Mouse (Mus musculus): ENCODE data around the gene Cltrn. TPM values are rescaled to one million over a fixed set of nuclear protein-coding genes. Genes with fewer than 3 reads are reported as not detected.

The Cltrn gene
- total RNA-seq (2021), result not detected
- long read RNA-seq, experiment 1, result 0 reads
- long read RNA-seq, experiment 2, result 0 reads

GRCm38 (mm10) chrX:164088582-164088981 is at the start of gene Cltrn:
Cltrn (plus strand) TSS chrX:164088830.
- intact Hi-C loops (cut with DNase I; ENCODE audit: low total_unique reads), result no loop called here
- no peak for DNase-seq

- intact Hi-C loops (cut with DNase I; ENCODE audit: low total_unique reads), result no loop called here
- DNase-seq, result no peak
Observed at GRCm38 (mm10) chrX:164038882-164039281, 49.7 kb upstream of the Cltrn start.

GRCm38 (mm10) chrX:164042069-164042468 is 46.6 kb upstream of the Cltrn start:
- no peak for DNase-seq
- intact Hi-C loops (cut with DNase I; ENCODE audit: low total_unique reads), result no loop called here

GRCm38 (mm10) chrX:164046736-164047135 is 41.9 kb upstream of the Cltrn start:
- intact Hi-C loops (cut with DNase I; ENCODE audit: low total_unique reads), result no loop called here

DNA sequence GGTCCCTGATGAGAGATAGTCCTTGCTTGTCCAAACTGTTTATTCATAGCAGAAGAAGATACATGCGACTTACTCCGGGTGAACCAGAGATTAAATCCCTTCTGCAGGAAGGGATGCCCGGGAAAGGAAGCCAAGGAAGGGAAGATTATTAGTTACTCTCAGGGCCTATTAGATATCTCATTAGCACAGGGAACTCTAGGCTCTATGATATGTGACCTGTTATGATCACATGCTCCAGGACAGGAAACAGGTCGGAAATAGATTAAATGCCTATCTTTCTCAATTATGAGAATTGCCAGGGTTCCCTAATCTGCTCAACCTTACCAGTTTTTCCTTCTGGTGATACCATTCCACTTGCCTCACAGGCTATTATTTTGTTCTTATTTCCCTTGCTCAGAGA is 32.9 kb upstream of the Cltrn start:
- intact Hi-C loops (cut with DNase I; ENCODE audit: low total_unique reads), result no loop called here
- DNase-seq, result no peak

More at GRCm38 (mm10) chrX:164046736-164047135, 41.9 kb upstream of the Cltrn start:
- DNase-seq, result no peak

DNA sequence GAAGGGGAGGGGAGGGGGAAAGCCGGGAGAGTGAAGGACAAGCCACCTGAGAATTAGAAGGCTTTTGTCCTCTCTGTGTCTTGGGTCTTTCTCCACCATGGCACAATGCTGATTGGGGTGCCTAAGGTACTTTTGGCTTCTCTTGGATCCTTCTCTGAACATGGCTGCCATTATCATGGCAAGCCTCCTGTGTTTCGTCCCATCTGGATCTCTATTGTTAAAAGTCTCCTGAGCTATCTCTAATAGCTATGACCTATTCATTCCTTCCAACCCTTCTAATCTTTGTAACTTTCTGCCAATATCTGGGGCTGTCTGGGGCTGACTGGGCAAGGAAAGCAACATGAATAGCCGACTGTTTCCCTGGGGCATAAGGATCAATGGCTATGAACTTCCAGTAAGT is 30.1 kb upstream of the Cltrn start:
- no peak for DNase-seq
- intact Hi-C loops (cut with DNase I; ENCODE audit: low total_unique reads), result no loop called here

DNA sequence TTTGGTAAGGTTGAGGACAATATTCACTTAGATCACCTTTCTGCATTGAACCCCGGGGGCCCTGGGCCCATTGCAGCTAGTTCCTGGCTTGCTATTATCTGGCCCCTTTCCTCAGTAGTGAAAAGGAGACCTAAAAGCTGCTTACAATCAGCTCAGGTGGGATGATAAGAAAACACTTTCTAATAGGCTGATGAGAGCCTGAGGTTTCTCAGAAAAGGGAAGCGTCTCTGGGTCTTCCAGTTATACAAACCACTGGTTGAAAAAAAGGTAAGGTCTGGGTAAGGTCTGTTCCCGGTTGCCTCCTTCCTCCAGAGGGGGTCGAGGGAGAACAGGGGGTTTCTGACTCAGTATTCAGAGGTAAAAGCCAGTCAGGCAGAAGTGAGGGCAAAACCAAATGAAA is 29.6 kb upstream of the Cltrn start:
- intact Hi-C loops (cut with DNase I; ENCODE audit: low total_unique reads), result no loop called here
- DNase-seq, result no peak

DNA sequence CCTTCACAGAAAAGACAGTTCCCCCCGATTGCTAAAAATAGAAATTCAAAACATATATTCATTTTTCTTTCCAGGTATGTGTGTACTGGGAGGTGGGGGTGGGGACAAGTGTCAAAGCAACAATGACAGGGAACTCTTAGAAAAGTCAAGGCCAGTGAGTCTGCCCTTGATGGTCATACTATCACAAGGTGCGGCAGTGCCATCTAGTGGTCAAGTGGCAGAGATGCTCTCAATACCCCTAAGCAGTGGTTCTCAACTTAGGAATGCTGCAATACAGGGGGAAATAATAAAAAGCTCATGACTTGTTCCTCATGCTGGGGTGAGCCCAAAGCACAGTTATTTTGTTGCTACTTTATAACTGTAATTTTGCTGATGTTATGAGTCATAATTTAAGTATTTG is 22.4 kb upstream of the Cltrn start:
- DNase-seq, result peak; percentile 68
- intact Hi-C loops (cut with DNase I; ENCODE audit: low total_unique reads), result no loop called here

DNA sequence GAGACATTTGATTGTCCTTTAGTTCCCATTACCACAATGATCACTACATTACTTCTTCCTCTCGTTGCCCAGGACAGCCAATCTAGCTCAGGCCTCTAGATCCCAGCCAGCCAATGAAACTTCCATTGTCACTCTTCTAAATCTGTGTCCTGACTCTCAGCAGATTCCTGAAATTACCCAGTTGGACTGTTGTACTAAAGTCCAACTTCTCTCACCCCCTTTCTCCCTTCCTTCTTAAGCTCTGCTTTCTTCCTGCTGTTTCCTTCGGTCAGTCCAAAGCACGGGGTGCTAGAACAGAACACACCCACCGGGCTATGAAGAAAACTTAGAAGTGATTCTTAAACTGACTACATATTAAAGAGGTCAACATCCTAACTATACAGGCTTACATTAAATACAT is 19.7 kb upstream of the Cltrn start:
- DNase-seq, result no peak
- intact Hi-C loops (cut with DNase I; ENCODE audit: low total_unique reads), result no loop called here

DNA sequence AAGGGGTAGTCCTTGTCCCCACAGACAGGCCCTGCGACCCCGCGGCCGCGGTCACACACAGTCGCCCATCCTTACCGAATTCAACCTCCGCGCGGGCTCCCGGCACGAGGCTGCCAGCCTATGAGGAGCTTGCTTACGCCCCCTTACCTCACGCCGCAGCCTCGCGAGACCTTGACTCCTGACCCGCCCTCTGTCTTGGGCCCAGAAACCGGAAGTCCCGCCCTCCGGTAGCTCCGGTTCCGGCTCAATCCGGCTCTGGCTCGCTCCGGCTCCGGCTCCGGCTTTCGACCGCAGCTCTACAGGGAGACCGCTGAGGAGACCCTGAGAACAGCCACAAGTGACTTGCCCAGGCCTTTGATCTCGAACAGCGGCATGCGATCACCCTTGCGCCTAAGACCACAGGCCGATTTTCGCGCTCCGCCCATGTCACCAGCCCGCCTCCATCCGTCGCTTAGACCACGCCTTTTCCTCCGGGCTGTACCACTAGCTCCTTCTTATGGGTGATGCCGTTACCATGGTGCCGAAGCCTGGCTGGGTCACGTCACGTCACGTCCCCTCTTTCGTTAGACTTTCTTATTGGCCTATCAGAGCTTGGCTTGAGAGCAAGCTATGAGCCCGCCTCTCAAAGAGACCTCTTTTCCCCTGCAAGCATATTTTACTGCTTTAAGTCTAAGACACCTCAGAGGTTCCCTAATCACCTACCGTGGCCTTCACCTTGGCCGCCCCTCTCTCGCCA is 12.4 kb upstream of the Cltrn start, which contains the start of gene Siah1b:
Gene Siah1b (minus strand): TSS at position 454 of the 736 bp plus-strand sequence.
- DNase-seq, result peak; percentile 92
- intact Hi-C loops (cut with DNase I; ENCODE audit: low total_unique reads), result no loop called here

GRCm38 (mm10) chrX:164082030-164082429 is 6.6 kb upstream of the Cltrn start:
- no peak for DNase-seq
- intact Hi-C loops (cut with DNase I; ENCODE audit: low total_unique reads), result no loop called here

DNA sequence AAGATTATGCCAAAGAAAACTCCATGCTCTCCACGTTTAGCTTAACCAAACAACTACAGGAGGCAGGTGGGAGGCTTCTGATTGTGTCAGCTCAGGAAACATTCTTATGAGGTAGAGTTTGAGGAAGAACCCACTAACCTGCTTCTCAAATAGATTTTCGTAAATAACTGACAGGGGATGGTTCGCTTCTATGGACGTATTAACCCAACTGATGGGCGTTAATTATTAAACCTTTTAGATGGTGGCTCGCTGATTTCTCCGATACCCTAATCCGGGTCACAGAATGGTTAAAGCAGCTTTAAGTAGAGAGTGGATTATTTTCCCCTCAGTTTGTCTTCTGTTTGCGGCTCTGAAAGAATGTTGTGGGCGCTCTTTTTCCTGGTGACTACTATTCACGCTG is 1.3 kb downstream of the Cltrn start:
- intact Hi-C loops (cut with DNase I; ENCODE audit: low total_unique reads), result no loop called here
- no peak for DNase-seq

- DNase-seq, result no peak
- intact Hi-C loops (cut with DNase I; ENCODE audit: low total_unique reads), result no loop called here
Observed at GRCm38 (mm10) chrX:164092300-164093169, 3.9 kb downstream of the Cltrn start.

- intact Hi-C loops (cut with DNase I; ENCODE audit: low total_unique reads), result no loop called here
- no peak for DNase-seq
Observed at GRCm38 (mm10) chrX:164093435-164093834, 4.8 kb downstream of the Cltrn start.

GRCm38 (mm10) chrX:164095838-164096237 is 7.2 kb downstream of the Cltrn start:
- intact Hi-C loops (cut with DNase I; ENCODE audit: low total_unique reads), result no loop called here
- no peak for DNase-seq

- DNase-seq, result no peak
- intact Hi-C loops (cut with DNase I; ENCODE audit: low total_unique reads), result no loop called here
Observed at GRCm38 (mm10) chrX:164101483-164101882, 12.9 kb downstream of the Cltrn start.

- intact Hi-C loops (cut with DNase I; ENCODE audit: low total_unique reads), result no loop called here
- DNase-seq, result no peak
Observed at GRCm38 (mm10) chrX:164102198-164102597, 13.6 kb downstream of the Cltrn start.

DNA sequence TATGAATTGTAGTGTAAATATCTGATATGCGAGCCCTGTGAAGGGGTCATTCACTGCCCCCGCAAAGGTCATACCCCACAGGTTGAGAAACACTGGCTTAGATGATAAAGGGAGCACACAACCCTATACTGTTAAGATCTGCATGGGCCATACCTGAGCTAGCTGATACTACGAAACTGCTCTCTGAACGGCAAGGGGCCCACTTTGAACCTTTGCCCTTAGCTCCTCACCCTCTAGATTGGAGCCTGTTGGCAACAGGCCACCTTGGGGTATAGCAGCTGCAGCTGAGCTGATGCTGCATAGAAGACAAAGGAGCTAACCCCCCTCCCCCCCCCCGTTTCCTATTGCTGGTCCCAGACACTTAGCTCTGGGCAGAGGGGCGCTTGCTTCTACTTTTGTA is 14.0 kb downstream of the Cltrn start:
- DNase-seq, result no peak
- intact Hi-C loops (cut with DNase I; ENCODE audit: low total_unique reads), result no loop called here

GRCm38 (mm10) chrX:164111146-164111545 is 22.5 kb downstream of the Cltrn start:
- intact Hi-C loops (cut with DNase I; ENCODE audit: low total_unique reads), result no loop called here
- no peak for DNase-seq

- DNase-seq, result no peak
- intact Hi-C loops (cut with DNase I; ENCODE audit: low total_unique reads), result no loop called here
Observed at GRCm38 (mm10) chrX:164113744-164114143, 25.1 kb downstream of the Cltrn start.

DNA sequence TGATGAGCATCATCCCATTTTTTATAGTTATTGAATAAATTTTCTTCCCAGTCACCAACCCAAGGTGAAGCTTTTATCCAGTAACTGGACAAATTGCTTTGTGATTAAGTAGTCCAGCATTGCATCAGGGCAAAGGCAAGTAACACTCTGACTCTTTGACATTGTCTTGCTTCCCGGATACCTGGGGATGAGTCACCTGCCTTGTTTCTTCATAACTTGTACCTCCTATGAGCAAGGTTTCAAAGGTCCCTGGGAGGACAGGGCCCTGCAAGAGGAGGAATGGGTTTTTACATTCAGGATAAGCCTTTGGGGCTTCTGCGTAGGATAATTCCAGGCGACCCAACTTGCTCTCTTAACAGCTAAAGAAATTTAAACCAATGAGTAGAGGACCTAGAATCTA is 35.3 kb downstream of the Cltrn start:
- DNase-seq, result no peak
- intact Hi-C loops (cut with DNase I; ENCODE audit: low total_unique reads), result no loop called here

Data from gastrocnemius, postnatal 14 days (tissue).